13 mouse cellular contexts compared by ENCODE assay signal in genomic region chr12:104245092-104245491, GRCm38 (mm10). TPM values are rescaled to one million over a fixed set of nuclear protein-coding genes. Genes with fewer than 3 reads are reported as not detected.
A peak's percentile ranks its signal among the peaks of the same experiment; 100 is the strongest.
DNase-seq lines count a peak whose midpoint lies in the region; ATAC-seq and TF ChIP-seq lines count a peak whose summit lies in the region.
"Had no signal": no experiment of that assay in that cellular context is flagged by ENCODE, and none has a peak within 500 bp of the region (broad histone marks: within the 10 kb centered on the region; RNA-seq: fewer than 3 reads in every experiment).

No protein-coding gene starts in this region.

- H3K27ac ChIP-seq in gastrocnemius, adult 2 months = no peak overlapping the region
- no peak overlapping the region for H3K27ac ChIP-seq in forebrain, embryonic 11.5 days (ENCODE audit: low read depth, low read length)
- H3K27ac ChIP-seq: limb, embryonic 12.5 days; neural tube, embryonic 13.5 days had no signal

- no peaks in the 10 kb centered on the region for H3K36me3 ChIP-seq in forebrain, embryonic 11.5 days (ENCODE audit: control insufficient read depth, insufficient read depth, low read length)
- H3K36me3 ChIP-seq: G1E; limb, embryonic 12.5 days; neural tube, embryonic 13.5 days had no signal

- no peak for ATAC-seq in forebrain, embryonic 11.5 days (replicated peaks; ENCODE audit: low FRiP score)

- no peaks in the 10 kb centered on the region for H3K9me3 ChIP-seq in forebrain, embryonic 11.5 days (ENCODE audit: control insufficient read depth, low read length)
- H3K9me3 ChIP-seq: limb, embryonic 12.5 days; neural tube, embryonic 13.5 days had no signal

- H3K4me2 ChIP-seq in forebrain, embryonic 11.5 days (ENCODE audit: low read depth, low read length, severe bottlenecking) = no peak overlapping the region
- H3K4me2 ChIP-seq: limb, embryonic 12.5 days; neural tube, embryonic 13.5 days had no signal

- H3K9ac ChIP-seq in forebrain, embryonic 11.5 days (ENCODE audit: low read length) = no peak overlapping the region
- H3K9ac ChIP-seq: limb, embryonic 12.5 days; neural tube, embryonic 13.5 days had no signal

- H3K4me1 ChIP-seq in forebrain, embryonic 11.5 days (replicated peaks; ENCODE audit: control insufficient read depth, insufficient read depth, low read length) = no peaks in the 10 kb centered on the region; the same call in 1 of the 2 replicates
- H3K4me1 ChIP-seq: limb, embryonic 12.5 days had no signal

- no peak overlapping the region for H3K4me3 ChIP-seq in gastrocnemius, adult 2 months
- no peak overlapping the region for H3K4me3 ChIP-seq in forebrain, embryonic 11.5 days (ENCODE audit: low read depth, low read length)
- H3K4me3 ChIP-seq: limb, embryonic 12.5 days; neural tube, embryonic 13.5 days had no signal

- no peak for TF ChIP-seq CTCF in gastrocnemius, adult 2 months (IDR thresholded peaks at IDR 0.05)

- intact Hi-C loops in heart, postnatal 10 days (cut with DNase I) = no loop called here
- intact Hi-C loops in gastrocnemius, adult 2 months (cut with DNase I) = no loop called here

- WGBS in forebrain, embryonic 11.5 days = 82% methylated on average over 1 of the region's 1 CpGs

- DNase-seq in heart, postnatal 10 days = peak; percentile 11 to 29
- no peak for DNase-seq in heart, adult 18-20 months
- peak; percentile 14 for DNase-seq in ovary, postnatal 14 days (ENCODE audit: low spot score)
- no peak for DNase-seq in ovary, adult 18-20 months (ENCODE audit: low spot score)
- peak; percentile 14 to 54 for DNase-seq in layer of hippocampus, adult 18-20 months (ENCODE audit: low spot score in 2 of 2)
- peak; percentile 9 to 14 for DNase-seq in right cerebral cortex, postnatal 36 days (ENCODE audit: low spot score in 2 of 2)
- DNase-seq in gastrocnemius, adult 2 months = no peak
- no peak for DNase-seq in forebrain, embryonic 11.5 days (ENCODE audit: low spot score)
- DNase-seq: cerebellum, adult 2 months had no signal

- no peaks in the 10 kb centered on the region for H3K27me3 ChIP-seq in forebrain, embryonic 11.5 days (ENCODE audit: control insufficient read depth, insufficient read depth, low read length)
- H3K27me3 ChIP-seq: limb, embryonic 12.5 days; neural tube, embryonic 13.5 days had no signal

RNA-seq across cellular contexts. Expression of gene Serpina3g, which starts 9.0 kb away (rescaled TPM):
- 1 to 10 TPM in 1 of 2 experiments, under 1 TPM in 1; 0.62 to 1.1 TPM for total RNA-seq in heart, postnatal 10 days (2021)
- total RNA-seq in heart, adult 18-20 months (2021) = 1 to 10 TPM; 4.5 to 5.0 TPM
- 1 to 10 TPM; 2.7 to 3.5 TPM for total RNA-seq in layer of hippocampus, adult 18-20 months (2021)
- under 1 TPM in 1 of 2 experiments, not detected in 1; 0.28 TPM for total RNA-seq in gastrocnemius, adult 2 months (2021)
- 0.28 TPM in 1 of 2 replicates, not detected in the other for polyA plus RNA-seq in forebrain, embryonic 11.5 days (2014; fragmentation: Nextera tagmentation; extraction: Ambion mirVana)
- polyA plus RNA-seq: G1E had no signal

RNA-seq across cellular contexts. Expression of gene Serpina3i, which starts 17.8 kb away (rescaled TPM):
- total RNA-seq in heart, postnatal 10 days (2021) = 1 to 10 TPM in 1 of 2 experiments, under 1 TPM in 1; 0.62 to 1.6 TPM
- total RNA-seq in heart, adult 18-20 months (2021) = under 1 TPM; 0.42 to 0.49 TPM
- total RNA-seq in layer of hippocampus, adult 18-20 months (2021) = under 1 TPM; 0.79 to 0.84 TPM
- not detected for total RNA-seq in gastrocnemius, adult 2 months (2021)
- polyA plus RNA-seq in forebrain, embryonic 11.5 days (2014; fragmentation: Nextera tagmentation; extraction: Ambion mirVana) = 0.09 TPM in 1 of 2 replicates, not detected in the other
- polyA plus RNA-seq: cerebellum, adult 2 months; G1E; neural tube, embryonic 13.5 days had no signal

RNA-seq across cellular contexts. Expression of gene Serpina3f, which starts 30.7 kb away (rescaled TPM):
- not detected for total RNA-seq in heart, postnatal 10 days (2021)
- total RNA-seq in heart, adult 18-20 months (2021) = 1 to 10 TPM in 1 of 2 experiments, under 1 TPM in 1; 0.62 to 1.1 TPM
- total RNA-seq in layer of hippocampus, adult 18-20 months (2021) = not detected
- total RNA-seq in gastrocnemius, adult 2 months (2021) = not detected
- 0.27 and 0.37 TPM in 2 replicates for polyA plus RNA-seq in forebrain, embryonic 11.5 days (2014; fragmentation: Nextera tagmentation; extraction: Ambion mirVana)
- total RNA-seq: gastrocnemius, postnatal 4 days had no signal
- polyA plus RNA-seq: cerebellum, adult 2 months; G1E; limb, embryonic 12.5 days; neural tube, embryonic 13.5 days had no signal

Comparison
In these comparisons a context has a peak if more than half of its experiments do, and no peak if none do; other contexts are left out.
1. DNase-seq: peak in heart, postnatal 10 days (2 of 2), ovary, postnatal 14 days (single experiment), layer of hippocampus, adult 18-20 months (2 of 2) and right cerebral cortex, postnatal 36 days (2 of 2); none in heart, adult 18-20 months (0 of 2), ovary, adult 18-20 months (single experiment), gastrocnemius, adult 2 months (single experiment) and forebrain, embryonic 11.5 days (single experiment).